Mouse (Mus musculus): ENCODE results near the gene Kxd1.

GRCm38 (mm10) chr8:70561357-70561756, 33.6 kb upstream of the Kxd1 start:
- no peak for TF ChIP-seq GATA1 (IDR thresholded peaks at IDR 0.05; ENCODE audit: borderline replicate concordance, low read length)
- no peak for TF ChIP-seq FLI1 (IDR thresholded peaks at IDR 0.05; ENCODE audit: low read length)

Measured in megakaryocyte, embryonic 14.5 days (primary cell).